In genomic region chr8:121909663-121910062, GRCm38 (mm10) we compare ENCODE assay signal across 9 mouse cellular contexts. TPM values are rescaled to one million over a fixed set of nuclear protein-coding genes. Genes with fewer than 3 reads are reported as not detected.
DNase-seq lines count a peak whose midpoint lies in the region; ATAC-seq and TF ChIP-seq lines count a peak whose summit lies in the region.
"Had no signal": no experiment of that assay in that cellular context is flagged by ENCODE, and none has a peak within 500 bp of the region (broad histone marks: within the 10 kb centered on the region; RNA-seq: fewer than 3 reads in every experiment).

No protein-coding gene starts in this region.

- intact Hi-C loops in left cerebral cortex, postnatal 14 days (cut with DNase I): loop anchor here (1.0 to 2.0 kb wide), 2 partner anchors 35 to 58 kb away; no protein-coding TSS in a partner anchor

- TF ChIP-seq RAD21 in MEL (IDR thresholded peaks at IDR 0.05; ENCODE audit: low read depth, low read length): peak; percentile 88

- H3K9me3 ChIP-seq in hindbrain, embryonic 14.5 days (ENCODE audit: control insufficient read depth, low read length): no peaks in the 10 kb centered on the region
- H3K9me3 ChIP-seq in hindbrain, embryonic 12.5 days (replicated peaks): no peaks in the 10 kb centered on the region
- no peaks in the 10 kb centered on the region for H3K9me3 ChIP-seq in MEL (replicated peaks; ENCODE audit: insufficient read depth, low read length)
- H3K9me3 ChIP-seq in heart, embryonic 13.5 days: no peaks in the 10 kb centered on the region
- no peaks in the 10 kb centered on the region for H3K9me3 ChIP-seq in neural tube, embryonic 11.5 days (ENCODE audit: control insufficient read depth, low read length)

- peak; percentile 81 to 93; a peak in 3 of 4 replicates for TF ChIP-seq EP300 in MEL (IDR thresholded peaks at IDR 0.05; ENCODE audit: low read depth in 1 of 2, low read length in 2 of 2)

- no peak overlapping the region for H3K9ac ChIP-seq in hindbrain, embryonic 14.5 days
- no peak overlapping the region for H3K9ac ChIP-seq in hindbrain, embryonic 12.5 days
- H3K9ac ChIP-seq in MEL (ENCODE audit: control insufficient read depth, low read depth, low read length, poor library complexity, severe bottlenecking): peak overlapping the region; percentile 69
- peak overlapping the region; percentile 38 for H3K9ac ChIP-seq in heart, embryonic 13.5 days
- H3K9ac ChIP-seq in neural tube, embryonic 11.5 days (ENCODE audit: low read length): no peak overlapping the region

- WGBS in hindbrain, embryonic 14.5 days: 4% methylated on average over 6 of the region's 6 CpGs
- 5% methylated on average over 6 of the region's 6 CpGs for WGBS in hindbrain, embryonic 12.5 days
- 2% methylated on average over 6 of the region's 6 CpGs for WGBS in heart, embryonic 13.5 days
- WGBS in neural tube, embryonic 11.5 days: 5% methylated on average over 6 of the region's 6 CpGs

- peak in 1 of 2 experiments; percentile 46; a peak in 1 of 4 replicates for TF ChIP-seq POLR2A in MEL (IDR thresholded peaks at IDR 0.05; ENCODE audit: control insufficient read depth in 1 of 2, insufficient read depth in 1 of 2, low read depth in 1 of 2, low read length in 2 of 2, poor library complexity in 1 of 2)

- no peak for ATAC-seq in hindbrain, embryonic 14.5 days (ENCODE audit: low FRiP score)
- ATAC-seq in hindbrain, embryonic 12.5 days (ENCODE audit: low FRiP score): no peak
- ATAC-seq in heart, embryonic 13.5 days (ENCODE audit: extremely low read depth, insufficient number of reproducible peaks, low FRiP score, low TSS enrichment): no peak
- no peak for ATAC-seq in neural tube, embryonic 11.5 days (ENCODE audit: insufficient read depth, low FRiP score, low TSS enrichment)

- DNase-seq in hindbrain, embryonic 14.5 days (ENCODE audit: low spot score): peak; percentile 82
- peak; percentile 89 for DNase-seq in MEL (ENCODE audit: low read depth, low spot score)
- DNase-seq in cerebellum, postnatal 10 days: peak; percentile 89 to 93
- DNase-seq in left cerebral cortex, postnatal 14 days (ENCODE audit: low spot score in 2 of 2): peak; percentile 83 to 89
- DNase-seq in neural tube, embryonic 11.5 days (ENCODE audit: low spot score): peak; percentile 75
- peak; percentile 86 for DNase-seq in thymus, postnatal 0 days (ENCODE audit: low spot score)

- TF ChIP-seq CTCF in MEL (IDR thresholded peaks at IDR 0.05 in 2 of 3, conservative IDR thresholded peaks at IDR 0.05 in 1 of 3; ENCODE audit: control insufficient read depth in 1 of 3, insufficient read depth in 1 of 3, low read depth in 2 of 3, low read length in 3 of 3, poor library complexity in 1 of 3, severe bottlenecking in 1 of 3): peak; percentile 40 to 94 (median 66)

- no peak overlapping the region for H3K4me3 ChIP-seq in hindbrain, embryonic 14.5 days (replicated peaks; ENCODE audit: low read length)
- H3K4me3 ChIP-seq in hindbrain, embryonic 12.5 days: no peak overlapping the region
- peak overlapping the region; percentile 60 to 62; a peak in 3 of 4 replicates for H3K4me3 ChIP-seq in MEL (ENCODE audit: control insufficient read depth in 1 of 2, insufficient read depth in 1 of 2, low read depth in 2 of 2, low read length in 2 of 2)
- no peak overlapping the region for H3K4me3 ChIP-seq in heart, embryonic 13.5 days
- no peak overlapping the region for H3K4me3 ChIP-seq in neural tube, embryonic 11.5 days (ENCODE audit: low read depth, low read length)

- H3K79me2 ChIP-seq in MEL (ENCODE audit: control insufficient read depth, insufficient read depth, low read length, poor library complexity): peaks cover 28% of the 10 kb centered on the region

- H3K27me3 ChIP-seq in hindbrain, embryonic 14.5 days (ENCODE audit: control insufficient read depth, insufficient read depth, low read length): no peaks in the 10 kb centered on the region; the same call in 1 of the 2 replicates
- peaks cover 18% of the 10 kb centered on the region for H3K27me3 ChIP-seq in hindbrain, embryonic 12.5 days
- H3K27me3 ChIP-seq in MEL (ENCODE audit: control insufficient read depth in 1 of 2, insufficient read depth in 2 of 2, low read length in 2 of 2): no peaks in the 10 kb centered on the region
- peaks cover 36% of the 10 kb centered on the region for H3K27me3 ChIP-seq in heart, embryonic 13.5 days (replicated peaks)
- no peaks in the 10 kb centered on the region for H3K27me3 ChIP-seq in neural tube, embryonic 11.5 days (ENCODE audit: control insufficient read depth, insufficient read depth, low read length)

- no peaks in the 10 kb centered on the region for H3K36me3 ChIP-seq in hindbrain, embryonic 14.5 days (replicated peaks; ENCODE audit: control insufficient read depth, insufficient read depth)
- H3K36me3 ChIP-seq in hindbrain, embryonic 12.5 days: no peaks in the 10 kb centered on the region
- H3K36me3 ChIP-seq in MEL (ENCODE audit: control insufficient read depth in 1 of 2, insufficient read depth in 2 of 2, low read length in 2 of 2): peaks cover 2 to 9% of the 10 kb centered on the region in 2 experiments
- no peaks in the 10 kb centered on the region for H3K36me3 ChIP-seq in heart, embryonic 13.5 days
- no peaks in the 10 kb centered on the region for H3K36me3 ChIP-seq in neural tube, embryonic 11.5 days (ENCODE audit: control insufficient read depth, insufficient read depth, low read length)

- H3K27ac ChIP-seq in hindbrain, embryonic 14.5 days: no peak overlapping the region
- H3K27ac ChIP-seq in hindbrain, embryonic 12.5 days: no peak overlapping the region
- peak overlapping the region; percentile 95 for H3K27ac ChIP-seq in MEL (ENCODE audit: control insufficient read depth, low read depth, low read length)
- no peak overlapping the region for H3K27ac ChIP-seq in heart, embryonic 13.5 days (replicated peaks)
- H3K27ac ChIP-seq in neural tube, embryonic 11.5 days (ENCODE audit: low read depth, low read length): no peak overlapping the region

- peaks cover 22% of the 10 kb centered on the region for H3K4me1 ChIP-seq in hindbrain, embryonic 14.5 days (replicated peaks; ENCODE audit: control insufficient read depth, insufficient read depth, low read length)
- H3K4me1 ChIP-seq in hindbrain, embryonic 12.5 days: peaks cover 21% of the 10 kb centered on the region
- peaks cover 8 to 15% of the 10 kb centered on the region in 2 experiments for H3K4me1 ChIP-seq in MEL (ENCODE audit: control insufficient read depth in 1 of 2, insufficient read depth in 2 of 2, low read length in 2 of 2)
- H3K4me1 ChIP-seq in heart, embryonic 13.5 days: peaks cover 36% of the 10 kb centered on the region
- peaks cover 13% of the 10 kb centered on the region for H3K4me1 ChIP-seq in neural tube, embryonic 11.5 days (ENCODE audit: control insufficient read depth, insufficient read depth, low read length)

- no peak overlapping the region for H3K4me2 ChIP-seq in hindbrain, embryonic 14.5 days (replicated peaks)
- no peak overlapping the region for H3K4me2 ChIP-seq in hindbrain, embryonic 12.5 days (replicated peaks)
- peak overlapping the region; percentile 17; the same call in 1 of the 2 replicates for H3K4me2 ChIP-seq in heart, embryonic 13.5 days
- no peak overlapping the region for H3K4me2 ChIP-seq in neural tube, embryonic 11.5 days (ENCODE audit: low read depth)

TF ChIP-seq in MEL, 35 proteins besides CTCF, POLR2A, EP300 and RAD21 (continues in another document):
- TF ChIP-seq USF2 (IDR thresholded peaks at IDR 0.05; ENCODE audit: borderline replicate concordance in 1 of 2, insufficient read depth in 1 of 2, low read depth in 1 of 2, low read length in 2 of 2) (no peak), ZC3H11A (IDR thresholded peaks at IDR 0.05; ENCODE audit: low read depth, low read length) (peak; percentile 74), UBTF (IDR thresholded peaks at IDR 0.05; ENCODE audit: borderline replicate concordance, insufficient read depth, low read depth, low read length) (no peak), CHD1 (IDR thresholded peaks at IDR 0.05; ENCODE audit: low read depth, low read length) (no peak), ETS1 (IDR thresholded peaks at IDR 0.05; ENCODE audit: low read depth, low read length) (peak; percentile 85)

RNA-seq across cellular contexts. Expression of gene Slc7a5, which starts 2.2 kb away (rescaled TPM):
- 57.3 and 65.0 TPM in 2 replicates for polyA plus RNA-seq in hindbrain, embryonic 14.5 days (2014; fragmentation: Nextera tagmentation; extraction: Ambion mirVana)
- polyA plus RNA-seq in hindbrain, embryonic 12.5 days (2016; fragmentation: Nextera tagmentation; extraction: Ambion mirVana): 29.4 and 33.2 TPM in 2 replicates
- 108 and 164 TPM in 2 replicates for total RNA-seq in MEL (2012; rRNA removed)
- polyA plus RNA-seq in MEL (2012; ENCODE audit: insufficient read depth in 1 of 2, insufficient read length in 2 of 2, low read depth in 1 of 2, low replicate concordance in 2 of 2, missing spikeins in 1 of 2): 100 to 1,000 TPM in 1 of 2 experiments, 10 to 100 TPM in 1; 55.0 to 263 TPM
- 16.1 and 17.3 TPM in 2 replicates for polyA plus RNA-seq in heart, embryonic 13.5 days (2015; fragmentation: Nextera tagmentation; extraction: Ambion mirVana)
- total RNA-seq in left cerebral cortex, postnatal 14 days (2021): 100 to 1,000 TPM; 114 to 130 TPM
- 37.3 and 38.1 TPM in 2 replicates for polyA plus RNA-seq in neural tube, embryonic 11.5 days (2014; fragmentation: Nextera tagmentation; extraction: Ambion mirVana)
- polyA plus RNA-seq in thymus, postnatal 0 days (2015; fragmentation: Nextera tagmentation; extraction: Ambion mirVana): 15.0 and 16.7 TPM in 2 replicates

RNA-seq across cellular contexts. Expression of gene Car5a, which starts 35.0 kb away (rescaled TPM):
- not detected in 2 replicates for polyA plus RNA-seq in hindbrain, embryonic 14.5 days (2014; fragmentation: Nextera tagmentation; extraction: Ambion mirVana)
- 0.18 TPM in 1 of 2 replicates, not detected in the other for polyA plus RNA-seq in hindbrain, embryonic 12.5 days (2016; fragmentation: Nextera tagmentation; extraction: Ambion mirVana)
- not detected in 2 replicates for total RNA-seq in MEL (2012; rRNA removed)
- polyA plus RNA-seq in MEL (2012; ENCODE audit: insufficient read depth in 1 of 2, insufficient read length in 2 of 2, low read depth in 1 of 2, low replicate concordance in 2 of 2, missing spikeins in 1 of 2): under 1 TPM in 1 of 2 experiments, not detected in 1; 0.08 TPM
- polyA plus RNA-seq in heart, embryonic 13.5 days (2015; fragmentation: Nextera tagmentation; extraction: Ambion mirVana): 0.12 and 0.31 TPM in 2 replicates
- total RNA-seq in left cerebral cortex, postnatal 14 days (2021): under 1 TPM in 1 of 2 experiments, not detected in 1; 0.29 TPM
- polyA plus RNA-seq in neural tube, embryonic 11.5 days (2014; fragmentation: Nextera tagmentation; extraction: Ambion mirVana): not detected in 2 replicates
- polyA plus RNA-seq in thymus, postnatal 0 days (2015; fragmentation: Nextera tagmentation; extraction: Ambion mirVana): 0.13 and 0.22 TPM in 2 replicates
- total RNA-seq: common myeloid progenitor, adult 5-6 weeks had no signal

RNA-seq across cellular contexts. Expression of gene Banp, which starts 39.9 kb away (rescaled TPM):
- polyA plus RNA-seq in hindbrain, embryonic 14.5 days (2014; fragmentation: Nextera tagmentation; extraction: Ambion mirVana): 37.8 and 50.5 TPM in 2 replicates
- polyA plus RNA-seq in hindbrain, embryonic 12.5 days (2016; fragmentation: Nextera tagmentation; extraction: Ambion mirVana): 48.3 and 57.3 TPM in 2 replicates
- 19.2 and 20.8 TPM in 2 replicates for total RNA-seq in MEL (2012; rRNA removed)
- polyA plus RNA-seq in MEL (2012; ENCODE audit: insufficient read depth in 1 of 2, insufficient read length in 2 of 2, low read depth in 1 of 2, low replicate concordance in 2 of 2, missing spikeins in 1 of 2): 10 to 100 TPM in 1 of 2 experiments, not detected in 1; 28.4 TPM
- polyA plus RNA-seq in heart, embryonic 13.5 days (2015; fragmentation: Nextera tagmentation; extraction: Ambion mirVana): 23.1 and 30.4 TPM in 2 replicates
- total RNA-seq in left cerebral cortex, postnatal 14 days (2021): 10 to 100 TPM; 27.4 to 38.5 TPM
- 60.6 and 61.4 TPM in 2 replicates for polyA plus RNA-seq in neural tube, embryonic 11.5 days (2014; fragmentation: Nextera tagmentation; extraction: Ambion mirVana)
- 29.4 and 38.9 TPM in 2 replicates for polyA plus RNA-seq in thymus, postnatal 0 days (2015; fragmentation: Nextera tagmentation; extraction: Ambion mirVana)

Comparison
In these comparisons a context has a peak if more than half of its experiments do, and no peak if none do; other contexts are left out.
1. H3K4me3 ChIP-seq: peak in MEL (2 of 2); none in hindbrain, embryonic 14.5 days (single experiment), hindbrain, embryonic 12.5 days (single experiment), heart, embryonic 13.5 days (single experiment) and neural tube, embryonic 11.5 days (single experiment).
2. H3K9ac ChIP-seq: peak in MEL (single experiment) and heart, embryonic 13.5 days (single experiment); none in hindbrain, embryonic 14.5 days (single experiment), hindbrain, embryonic 12.5 days (single experiment) and neural tube, embryonic 11.5 days (single experiment).
3. Peak in every context shown above with its lines, with median percentiles within 50 percentile points of each other: DNase-seq.